Mouse (Mus musculus) liver, embryonic 14.5 days (tissue): ENCODE measurements around the gene Ric1.

Experiments used
- CTCF ChIP-seq: IDR thresholded peaks from 2 replicates; pipeline ENCODE4 v1.5.1; 2016; ENCODE audit warnings: antibody characterized with exemption, low read depth, control low read depth
- EP300 ChIP-seq: IDR thresholded peaks from 2 replicates; pipeline ENCODE4 v1.6.1; 2016; ENCODE audit warnings: antibody characterized with exemption, low read depth

- TF ChIP-seq EP300 (no peak), CTCF (no peak)
Measured at GRCm38 (mm10) chr19:29527299-29527698, 5.2 kb downstream of the Ric1 start.
